Mouse (Mus musculus) cerebellum, postnatal 4 days (tissue): ENCODE measurements at regions not wholly inside any gene's neighbourhood (a gene's known extent, or its start where the extent isn't known, plus 50 kb on each side); places are given as distances from the start of the nearest gene placed in this dataset.

Experiments
- DNase-seq, 2 experiments: peaks; one replicate each; pipeline ENCODE4 v3.0.0; 2022; ENCODE audit warnings: low spot score in 2 of 2, mixed read lengths in 1 of 2

DNA sequence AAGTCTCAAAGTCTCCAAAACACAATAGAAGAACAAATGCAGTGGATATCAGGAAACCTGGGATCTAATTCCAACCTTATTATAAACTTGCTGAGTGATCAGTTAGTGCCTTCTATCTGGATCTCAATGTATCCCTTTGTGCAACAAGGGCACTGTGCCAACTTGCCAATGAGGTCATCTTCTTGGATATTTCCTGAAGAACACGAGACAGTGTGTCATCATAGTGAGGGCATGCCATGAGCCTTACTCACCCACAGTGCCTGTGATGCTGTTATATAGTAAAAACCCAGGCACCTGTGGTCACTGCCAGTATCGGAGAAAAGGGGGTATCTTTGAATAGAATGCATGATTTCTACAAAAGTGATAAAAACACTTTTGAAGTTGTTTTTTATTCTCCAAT, 60.2 kb upstream of the Cd34 start:
- no peak for DNase-seq

DNA sequence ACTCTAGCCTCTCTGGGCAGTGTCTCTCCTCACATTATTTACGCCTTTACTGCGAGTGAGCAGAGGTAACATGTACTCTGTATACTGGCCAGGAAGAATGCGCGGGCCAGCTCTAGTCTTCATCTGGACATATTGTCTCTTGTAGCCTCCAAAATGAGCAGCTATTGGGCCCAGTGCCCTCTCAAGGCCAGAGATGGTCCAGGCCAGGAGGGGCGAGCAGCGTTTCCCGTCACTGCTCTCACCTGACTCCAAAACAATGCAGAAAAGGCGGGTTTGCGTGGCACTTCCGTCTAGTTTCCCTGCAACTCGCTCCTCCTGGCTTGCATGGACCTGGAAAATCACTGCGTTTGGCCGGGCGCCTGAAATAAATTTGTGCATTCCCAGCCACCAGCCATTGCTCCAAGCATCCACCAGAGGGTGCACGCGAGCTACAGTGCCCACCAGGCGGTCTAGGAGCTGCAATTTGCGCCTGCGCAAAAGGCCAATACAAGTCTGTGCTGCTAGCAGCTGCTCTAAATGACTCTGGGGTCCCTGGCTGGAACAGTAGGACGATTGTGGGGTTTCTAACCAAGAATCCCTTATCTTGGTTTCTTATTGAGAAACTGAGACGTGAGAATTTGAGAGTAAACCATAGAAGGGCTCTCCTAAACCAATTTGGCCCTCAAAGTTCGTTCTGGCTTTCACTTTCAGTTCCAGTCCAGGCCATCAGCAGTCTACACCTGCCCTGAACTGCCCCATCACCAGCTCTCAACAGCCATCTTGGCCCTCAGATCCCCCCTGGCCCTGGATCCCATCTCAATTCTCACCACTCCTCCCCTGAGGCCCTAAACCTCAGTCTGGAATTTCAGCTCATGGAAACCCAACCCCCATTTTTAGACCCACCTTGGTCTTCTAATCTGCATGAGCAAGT, 59.0 kb upstream of the Cd34 start:
- peak; percentile 94 to 96 for DNase-seq

DNA sequence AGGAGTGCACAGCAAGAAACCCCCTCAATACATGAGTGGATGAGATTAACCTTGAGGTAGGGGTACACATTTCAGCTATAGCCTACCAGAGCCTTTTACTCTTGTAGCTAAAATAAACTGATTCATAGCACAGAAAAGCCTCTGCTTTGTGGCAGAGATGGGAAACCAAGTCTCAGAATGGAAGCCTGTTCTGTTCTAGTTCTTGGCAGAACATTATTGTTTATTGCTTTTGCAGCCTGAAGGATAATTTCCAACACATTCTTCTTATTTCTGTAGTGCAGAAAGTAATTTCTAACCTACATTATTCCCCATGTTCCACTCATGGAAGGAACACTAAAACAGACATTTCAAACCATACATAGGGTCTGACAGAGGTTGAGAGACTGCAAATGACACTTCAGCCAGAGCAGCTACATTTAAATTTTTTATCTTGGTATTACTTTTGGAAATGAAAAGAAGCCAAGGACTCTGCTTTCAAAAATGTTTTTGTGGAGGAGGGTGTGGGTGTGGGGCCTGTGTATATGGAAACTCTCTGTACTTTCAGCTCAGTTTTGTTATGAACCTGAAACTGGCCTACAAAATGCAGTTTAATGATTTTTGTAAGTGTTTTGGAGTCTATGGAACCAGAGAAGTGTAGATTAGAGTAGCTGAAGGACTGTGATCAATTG, 56.9 kb upstream of the Cd34 start:
- DNase-seq = no peak

DNA sequence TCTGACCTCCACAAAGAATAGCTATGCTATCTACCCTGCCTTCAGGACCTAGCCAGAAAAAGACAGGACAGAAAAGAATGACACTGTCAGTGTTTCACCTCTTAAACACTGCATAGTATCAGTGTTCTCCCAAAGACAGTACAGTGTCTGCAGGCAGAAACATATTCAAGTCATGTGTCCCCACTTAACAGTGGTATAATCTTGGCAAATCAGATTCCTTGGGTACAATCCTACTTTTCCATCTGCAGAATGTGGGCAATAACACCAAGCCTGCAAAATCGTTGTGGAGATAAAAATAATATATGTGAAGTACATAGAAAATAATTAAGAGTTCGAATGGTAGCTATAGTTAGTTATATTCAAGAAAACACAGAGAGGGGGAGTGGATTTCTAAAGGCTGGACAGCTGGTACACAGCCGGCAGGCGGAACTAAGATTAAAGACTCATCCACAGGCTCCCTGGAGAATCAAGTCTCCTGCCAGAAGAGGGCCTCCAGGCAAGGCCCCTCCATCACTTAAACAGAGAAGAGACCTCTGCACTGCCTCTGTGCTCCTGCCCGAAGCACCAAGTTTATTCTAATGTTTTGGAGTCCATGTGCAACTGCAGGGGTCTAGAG, 53.4 kb upstream of the Cd34 start:
- DNase-seq = peak in 1 of 2 experiments; percentile 7

DNA sequence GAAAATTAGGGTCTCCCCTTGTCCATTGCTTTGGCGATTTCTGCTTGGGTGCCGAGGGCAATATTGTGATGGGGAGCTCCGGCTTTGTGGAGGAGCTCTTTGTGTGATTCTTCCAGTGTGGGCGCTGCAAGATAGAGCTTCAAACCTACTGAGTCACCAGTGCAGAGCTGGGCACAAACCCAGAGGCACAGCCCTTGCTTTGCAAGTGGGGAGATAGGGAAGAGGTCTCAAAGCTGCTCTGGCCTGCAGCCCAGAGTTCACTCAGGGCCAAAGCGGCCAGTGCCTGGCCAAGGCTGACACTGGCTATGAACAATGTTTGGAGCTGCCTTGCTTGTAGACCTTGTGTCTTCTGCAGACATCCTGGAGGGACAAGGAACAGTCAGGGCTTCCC, 52.9 kb upstream of the Cd34 start:
- DNase-seq = peak in 1 of 2 experiments; percentile 67
